Mouse (Mus musculus): ENCODE data around the gene Sf3a2. TPM values are rescaled to one million over a fixed set of nuclear protein-coding genes. Genes with fewer than 3 reads are reported as not detected.
A peak's percentile ranks its signal among the peaks of the same experiment; 100 is the strongest.

Sf3a2 gene
- polyA plus RNA-seq, 1 experiment: 94.6 TPM

GRCm38 (mm10) chr10:80784302-80784701 lies 13.7 kb upstream of the Sf3a2 start:
- no peak for DNase-seq
- WGBS: 96% methylated on average over 2 of the region's 2 CpGs
- Histone ChIP-seq H3K36me3 (ENCODE audit: control insufficient read depth, insufficient read depth, low read length) (peaks cover 73% of the 10 kb centered on the region), H3K27ac (ENCODE audit: control insufficient read depth, insufficient read depth, low read length) (no peak overlapping the region), H3K4me1 (replicated peaks; ENCODE audit: control insufficient read depth, insufficient read depth, low read length) (no peaks in the 10 kb centered on the region), H3K27me3 (ENCODE audit: control insufficient read depth, insufficient read depth, low read length) (no peaks in the 10 kb centered on the region), H3K4me3 (ENCODE audit: control insufficient read depth, insufficient read depth, low read length) (no peak overlapping the region)
- no peak for TF ChIP-seq CTCF (IDR thresholded peaks at IDR 0.05; ENCODE audit: borderline replicate concordance, control insufficient read depth, extremely low read depth, insufficient read depth, low read length, poor library complexity)
- no peak for TF ChIP-seq POLR2A (IDR thresholded peaks at IDR 0.05; ENCODE audit: control insufficient read depth, extremely low read depth, insufficient read depth, low read length, poor library complexity)

- Histone ChIP-seq H3K4me3 (ENCODE audit: control insufficient read depth, insufficient read depth, low read length) (no peak overlapping the region), H3K36me3 (ENCODE audit: control insufficient read depth, insufficient read depth, low read length) (peaks cover 74% of the 10 kb centered on the region), H3K4me1 (replicated peaks; ENCODE audit: control insufficient read depth, insufficient read depth, low read length) (no peaks in the 10 kb centered on the region), H3K27me3 (ENCODE audit: control insufficient read depth, insufficient read depth, low read length) (no peaks in the 10 kb centered on the region), H3K27ac (ENCODE audit: control insufficient read depth, insufficient read depth, low read length) (no peak overlapping the region)
- WGBS: 97% methylated on average over 12 of the region's 12 CpGs
- no peak for DNase-seq
- TF ChIP-seq CTCF (IDR thresholded peaks at IDR 0.05; ENCODE audit: borderline replicate concordance, control insufficient read depth, extremely low read depth, insufficient read depth, low read length, poor library complexity): no peak
- TF ChIP-seq POLR2A (IDR thresholded peaks at IDR 0.05; ENCODE audit: control insufficient read depth, extremely low read depth, insufficient read depth, low read length, poor library complexity): no peak
Measured at GRCm38 (mm10) chr10:80784871-80785270, 13.1 kb upstream of the Sf3a2 start.

GRCm38 (mm10) chr10:80785963-80786362 lies 12.0 kb upstream of the Sf3a2 start:
- no peak overlapping the region for H3K27ac ChIP-seq (ENCODE audit: control insufficient read depth, insufficient read depth, low read length)
- no peaks in the 10 kb centered on the region for H3K27me3 ChIP-seq (ENCODE audit: control insufficient read depth, insufficient read depth, low read length)
- peaks cover 69% of the 10 kb centered on the region for H3K36me3 ChIP-seq (ENCODE audit: control insufficient read depth, insufficient read depth, low read length)
- no peaks in the 10 kb centered on the region for H3K4me1 ChIP-seq (replicated peaks; ENCODE audit: control insufficient read depth, insufficient read depth, low read length)
- H3K4me3 ChIP-seq (ENCODE audit: control insufficient read depth, insufficient read depth, low read length): no peak overlapping the region
- TF ChIP-seq POLR2A (IDR thresholded peaks at IDR 0.05; ENCODE audit: control insufficient read depth, extremely low read depth, insufficient read depth, low read length, poor library complexity): no peak
- TF ChIP-seq CTCF (IDR thresholded peaks at IDR 0.05; ENCODE audit: borderline replicate concordance, control insufficient read depth, extremely low read depth, insufficient read depth, low read length, poor library complexity): no peak
- DNase-seq: no peak
- WGBS: 97% methylated on average over 11 of the region's 11 CpGs

GRCm38 (mm10) chr10:80787517-80787916 lies 10.5 kb upstream of the Sf3a2 start:
- 98% methylated on average over 2 of the region's 2 CpGs for WGBS
- no peak for TF ChIP-seq CTCF (IDR thresholded peaks at IDR 0.05; ENCODE audit: borderline replicate concordance, control insufficient read depth, extremely low read depth, insufficient read depth, low read length, poor library complexity)
- no peak for TF ChIP-seq POLR2A (IDR thresholded peaks at IDR 0.05; ENCODE audit: control insufficient read depth, extremely low read depth, insufficient read depth, low read length, poor library complexity)
- Histone ChIP-seq H3K4me1 (replicated peaks; ENCODE audit: control insufficient read depth, insufficient read depth, low read length) (peaks cover 15% of the 10 kb centered on the region), H3K27ac (ENCODE audit: control insufficient read depth, insufficient read depth, low read length) (no peak overlapping the region), H3K27me3 (ENCODE audit: control insufficient read depth, insufficient read depth, low read length) (no peaks in the 10 kb centered on the region), H3K4me3 (ENCODE audit: control insufficient read depth, insufficient read depth, low read length) (no peak overlapping the region), H3K36me3 (ENCODE audit: control insufficient read depth, insufficient read depth, low read length) (peaks cover 69% of the 10 kb centered on the region)
- DNase-seq: no peak

GRCm38 (mm10) chr10:80790761-80791404 lies 7.1 kb upstream of the Sf3a2 start:
- Histone ChIP-seq H3K27me3 (ENCODE audit: control insufficient read depth, insufficient read depth, low read length) (no peaks in the 10 kb centered on the region), H3K36me3 (ENCODE audit: control insufficient read depth, insufficient read depth, low read length) (peaks cover 39% of the 10 kb centered on the region), H3K4me1 (replicated peaks; ENCODE audit: control insufficient read depth, insufficient read depth, low read length) (peaks cover 28% of the 10 kb centered on the region), H3K27ac (ENCODE audit: control insufficient read depth, insufficient read depth, low read length) (no peak overlapping the region), H3K4me3 (ENCODE audit: control insufficient read depth, insufficient read depth, low read length) (no peak overlapping the region)
- TF ChIP-seq POLR2A (IDR thresholded peaks at IDR 0.05; ENCODE audit: control insufficient read depth, extremely low read depth, insufficient read depth, low read length, poor library complexity) (no peak), CTCF (IDR thresholded peaks at IDR 0.05; ENCODE audit: borderline replicate concordance, control insufficient read depth, extremely low read depth, insufficient read depth, low read length, poor library complexity) (no peak)
- DNase-seq: no peak
- 96% methylated on average over 19 of the region's 19 CpGs for WGBS

- Histone ChIP-seq H3K27me3 (ENCODE audit: control insufficient read depth, insufficient read depth, low read length) (no peaks in the 10 kb centered on the region), H3K4me3 (ENCODE audit: control insufficient read depth, insufficient read depth, low read length) (peak overlapping the region; percentile 25), H3K4me1 (replicated peaks; ENCODE audit: control insufficient read depth, insufficient read depth, low read length) (peaks cover 32% of the 10 kb centered on the region), H3K36me3 (ENCODE audit: control insufficient read depth, insufficient read depth, low read length) (peaks cover 32% of the 10 kb centered on the region), H3K27ac (ENCODE audit: control insufficient read depth, insufficient read depth, low read length) (peak overlapping the region; percentile 65)
- 53% methylated on average over 33 of the region's 33 CpGs for WGBS
- TF ChIP-seq CTCF (IDR thresholded peaks at IDR 0.05; ENCODE audit: borderline replicate concordance, control insufficient read depth, extremely low read depth, insufficient read depth, low read length, poor library complexity) (no peak), POLR2A (IDR thresholded peaks at IDR 0.05; ENCODE audit: control insufficient read depth, extremely low read depth, insufficient read depth, low read length, poor library complexity) (no peak)
- DNase-seq: no peak
Measured at GRCm38 (mm10) chr10:80791476-80792174, 6.4 kb upstream of the Sf3a2 start.

All from thymus, adult 2 months (tissue).